Comparison of ENCODE assay signal across 8 mouse cellular contexts in the genomic region with DNA sequence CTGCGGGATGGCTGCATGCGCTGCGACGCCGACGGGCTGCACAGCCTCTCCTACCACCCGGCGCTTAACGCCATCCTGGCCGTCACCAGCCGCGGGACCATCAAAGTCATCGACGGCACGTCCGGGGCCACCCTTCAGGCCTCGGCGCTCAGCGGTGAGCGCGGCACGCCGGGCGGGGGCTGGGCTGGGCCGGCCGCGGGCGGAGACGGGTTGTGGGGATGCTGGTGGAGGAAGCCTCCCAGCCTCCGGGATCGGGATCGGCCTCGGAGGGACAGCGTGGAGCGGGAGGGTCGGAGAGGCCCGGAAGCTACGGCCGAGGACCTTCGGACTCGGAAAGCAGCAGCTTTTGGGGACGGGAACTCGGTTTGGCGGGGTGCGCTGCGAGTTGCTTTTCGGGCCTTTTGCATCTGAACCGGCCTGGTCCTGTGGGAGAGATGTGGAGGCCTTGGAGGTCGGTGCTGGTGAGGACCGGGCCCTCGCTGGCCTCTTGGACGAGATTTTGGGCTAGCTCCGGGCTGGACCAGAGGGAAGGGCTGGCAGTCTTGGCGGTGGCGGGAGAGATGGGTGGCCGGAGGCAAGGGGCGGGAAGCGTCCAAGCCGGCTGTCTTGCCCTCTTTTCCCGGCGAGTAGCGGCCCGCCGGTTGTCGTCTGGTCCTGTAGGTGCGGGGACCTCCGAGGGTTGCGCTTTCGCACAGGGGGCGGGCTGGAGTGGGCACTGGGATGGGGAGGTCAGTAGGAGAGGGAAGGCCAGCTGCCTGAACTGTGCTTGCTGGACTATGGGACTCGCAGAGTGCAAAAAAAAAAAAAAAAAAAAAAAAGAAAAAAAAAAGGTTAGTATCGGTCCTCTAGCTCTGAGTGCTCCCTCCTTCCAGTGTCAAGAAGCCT. TPM values are rescaled to one million over a fixed set of nuclear protein-coding genes. Genes with fewer than 3 reads are reported as not detected.
A peak's percentile ranks its signal among the peaks of the same experiment; 100 is the strongest.
DNase-seq lines count a peak whose midpoint lies in the region; ATAC-seq and TF ChIP-seq lines count a peak whose summit lies in the region.

No protein-coding gene starts in this region.

- H3K9ac ChIP-seq in CH12.LX (ENCODE audit: insufficient read depth, low read depth), result peak overlapping the region; percentile 90
- H3K9ac ChIP-seq in limb, embryonic 12.5 days (replicated peaks), result peak overlapping the region; percentile 96
- peak overlapping the region; percentile 98 for H3K9ac ChIP-seq in midbrain, embryonic 12.5 days (replicated peaks)

- in situ Hi-C loops in CH12.LX (cut with MboI; ENCODE audit: low pct_ligation_motif_present, low pct_unique_long_range_greater_than_20kb, low sequenced_read_pairs), result no loop called here

- no peak for DNase-seq in kidney, adult 2 months
- DNase-seq in kidney, adult 8-10 months, result no peak
- no peak for DNase-seq in CH12.LX (ENCODE audit: extremely low read depth)
- DNase-seq in embryo, embryonic 10 days (ENCODE audit: low spot score), result peak; percentile 34
- peak; percentile 67 for DNase-seq in gastrocnemius, postnatal 14 days
- DNase-seq in B cell, adult 2 months, result no peak

- whole genome bisulfite sequencing in kidney, adult 2 months, result under 1% methylated on average over 72 of the region's 72 CpGs
- WGBS in limb, embryonic 12.5 days, result under 1% methylated on average over 72 of the region's 72 CpGs
- under 1% methylated on average over 72 of the region's 72 CpGs for WGBS in midbrain, embryonic 12.5 days

- peak overlapping the region; percentile 98 for H3K4me2 ChIP-seq in CH12.LX (ENCODE audit: insufficient read depth, low read depth, poor library complexity, severe bottlenecking)
- peak overlapping the region; percentile 70 for H3K4me2 ChIP-seq in limb, embryonic 12.5 days
- H3K4me2 ChIP-seq in midbrain, embryonic 12.5 days (replicated peaks), result peak overlapping the region; percentile 88

- peak overlapping the region; percentile 96 for H3K4me3 ChIP-seq in kidney, adult 2 months (ENCODE audit: insufficient read depth, low read depth, low read length)
- H3K4me3 ChIP-seq in CH12.LX (replicated peaks in 1 of 3; ENCODE audit: low read depth in 2 of 3, low read length in 2 of 3, poor library complexity in 1 of 3), result peak overlapping the region; percentile 92 to 99 (median 95)
- H3K4me3 ChIP-seq in limb, embryonic 12.5 days (replicated peaks), result peak overlapping the region; percentile 98
- peak overlapping the region; percentile 97 for H3K4me3 ChIP-seq in midbrain, embryonic 12.5 days

- peak; percentile 54 for ATAC-seq in limb, embryonic 12.5 days (ENCODE audit: insufficient number of reproducible peaks, insufficient read depth, low FRiP score, low TSS enrichment, low read depth)
- peak; percentile 68 for ATAC-seq in midbrain, embryonic 12.5 days (ENCODE audit: low FRiP score, low read depth)

- no peak for TF ChIP-seq EP300 in CH12.LX (IDR thresholded peaks at IDR 0.05; ENCODE audit: low read length)

- no peaks in the 10 kb centered on the region for H3K27me3 ChIP-seq in kidney, adult 2 months (replicated peaks; ENCODE audit: control insufficient read depth, insufficient read depth, low read length)
- H3K27me3 ChIP-seq in CH12.LX (replicated peaks), result no peaks in the 10 kb centered on the region
- no peaks in the 10 kb centered on the region for H3K27me3 ChIP-seq in limb, embryonic 12.5 days
- no peaks in the 10 kb centered on the region for H3K27me3 ChIP-seq in midbrain, embryonic 12.5 days

- H3K79me2 ChIP-seq in CH12.LX (replicated peaks; ENCODE audit: control insufficient read depth, extremely low read depth, insufficient read depth, poor library complexity, severe bottlenecking), result peaks cover 51% of the 10 kb centered on the region

- H3K9me3 ChIP-seq in CH12.LX (replicated peaks; ENCODE audit: low read length), result no peaks in the 10 kb centered on the region
- H3K9me3 ChIP-seq in limb, embryonic 12.5 days, result no peaks in the 10 kb centered on the region
- no peaks in the 10 kb centered on the region for H3K9me3 ChIP-seq in midbrain, embryonic 12.5 days

- intact Hi-C loops in gastrocnemius, postnatal 14 days (cut with DNase I; ENCODE audit: low total_unique reads), result no loop called here

- TF ChIP-seq RAD21 in CH12.LX (IDR thresholded peaks at IDR 0.05; ENCODE audit: low read depth, low read length), result no peak

- H3K4me1 ChIP-seq in kidney, adult 2 months (ENCODE audit: control insufficient read depth, insufficient read depth, low read length), result peaks cover 8% of the 10 kb centered on the region
- peaks cover 0 to 26% of the 10 kb centered on the region in 2 experiments; a peak in 2 of 4 replicates for H3K4me1 ChIP-seq in CH12.LX (ENCODE audit: control insufficient read depth in 1 of 2, insufficient read depth in 2 of 2)
- H3K4me1 ChIP-seq in limb, embryonic 12.5 days (replicated peaks), result peaks cover 14% of the 10 kb centered on the region
- peaks cover 20% of the 10 kb centered on the region for H3K4me1 ChIP-seq in midbrain, embryonic 12.5 days

- dilution Hi-C loops in CH12.LX (cut with MboI; ENCODE audit: extremely low pct_ligation_motif_present, extremely low pct_unique_long_range_greater_than_20kb, low sequenced_read_pairs), result no loop called here

- TF ChIP-seq CTCF in kidney, adult 2 months (conservative IDR thresholded peaks at IDR 0.05; ENCODE audit: insufficient read depth, insufficient read length, low read depth, low read length), result no peak
- TF ChIP-seq CTCF in CH12.LX (conservative IDR thresholded peaks at IDR 0.05 in 1 of 2, IDR thresholded peaks at IDR 0.05 in 1 of 2; ENCODE audit: low read depth in 2 of 2, low read length in 2 of 2), result no peak

- peak overlapping the region; percentile 80 for H3K27ac ChIP-seq in kidney, adult 2 months (ENCODE audit: insufficient read depth, low read depth, low read length)
- H3K27ac ChIP-seq in CH12.LX (ENCODE audit: insufficient read depth, low read depth), result peak overlapping the region; percentile 83
- peak overlapping the region; percentile 99 for H3K27ac ChIP-seq in limb, embryonic 12.5 days
- peak overlapping the region; percentile 99 for H3K27ac ChIP-seq in midbrain, embryonic 12.5 days (replicated peaks)

- TF ChIP-seq POLR2A in kidney, adult 2 months (IDR thresholded peaks at IDR 0.05; ENCODE audit: low read depth, low read length), result no peak
- no peak for TF ChIP-seq POLR2A in CH12.LX (IDR thresholded peaks at IDR 0.05; ENCODE audit: low read depth, low read length)

- H3K36me3 ChIP-seq in kidney, adult 2 months (ENCODE audit: control insufficient read depth, insufficient read depth, low read length), result no peaks in the 10 kb centered on the region
- peaks cover 0 to 9% of the 10 kb centered on the region in 2 experiments for H3K36me3 ChIP-seq in CH12.LX (replicated peaks in 1 of 2; ENCODE audit: control insufficient read depth in 1 of 2, insufficient read depth in 1 of 2, low read length in 1 of 2)
- no peaks in the 10 kb centered on the region for H3K36me3 ChIP-seq in limb, embryonic 12.5 days
- no peaks in the 10 kb centered on the region for H3K36me3 ChIP-seq in midbrain, embryonic 12.5 days

TF ChIP-seq in CH12.LX, 34 proteins besides CTCF, POLR2A, EP300 and RAD21 (continues in another document):
- TF ChIP-seq SIN3A (IDR thresholded peaks at IDR 0.05; ENCODE audit: low read length) (peak; percentile 65), CHD1 (IDR thresholded peaks at IDR 0.05; ENCODE audit: low read depth, low read length) (0 out of 2 replicates have a peak, but pooled peaks have one; percentile 25), HCFC1 (IDR thresholded peaks at IDR 0.05; ENCODE audit: low read depth, low read length) (no peak), MXI1 (IDR thresholded peaks at IDR 0.05; ENCODE audit: low read depth, low read length) (peak; percentile 44), ZNF384 (IDR thresholded peaks at IDR 0.05; ENCODE audit: low read depth, low read length) (peak; percentile 83), CHD2 (IDR thresholded peaks at IDR 0.05; ENCODE audit: low read length) (no peak), IRF4 (IDR thresholded peaks at IDR 0.05; ENCODE audit: low read depth, low read length) (no peak), MYC (IDR thresholded peaks at IDR 0.05; ENCODE audit: low read depth, low read length) (no peak), NELFE (IDR thresholded peaks at IDR 0.05; ENCODE audit: low read depth, low read length) (no peak; the same call in 1 of the 2 replicates), GABPA (IDR thresholded peaks at IDR 0.05; ENCODE audit: insufficient replicate concordance, low read depth, low read length) (no peak), SMC3 (IDR thresholded peaks at IDR 0.05; ENCODE audit: low read depth, low read length) (no peak), MEF2A (IDR thresholded peaks at IDR 0.05; ENCODE audit: borderline replicate concordance, low read depth, low read length) (no peak), ELF1 (IDR thresholded peaks at IDR 0.05; ENCODE audit: low read depth, low read length) (no peak), ETS1 (conservative IDR thresholded peaks at IDR 0.05; ENCODE audit: low read depth, low read length) (no peak), MAFK (IDR thresholded peaks at IDR 0.05; ENCODE audit: insufficient replicate concordance, low read length) (no peak), UBTF (IDR thresholded peaks at IDR 0.05; ENCODE audit: low read depth, low read length) (0 out of 2 replicates have a peak, but pooled peaks have one; percentile 17), USF1 (IDR thresholded peaks at IDR 0.05; ENCODE audit: low read depth, low read length) (no peak), RCOR1 (conservative IDR thresholded peaks at IDR 0.05; ENCODE audit: low read depth, low read length) (no peak), BHLHE40 (IDR thresholded peaks at IDR 0.05; ENCODE audit: low read depth, low read length) (no peak), E2F4 (IDR thresholded peaks at IDR 0.05; ENCODE audit: insufficient replicate concordance, low read depth, low read length) (no peak), ZMIZ1 (IDR thresholded peaks at IDR 0.05; ENCODE audit: low read depth, low read length) (0 out of 2 replicates have a peak, but pooled peaks have one; percentile 6)

RNA-seq across cellular contexts. Expression of a gene that starts 0.8 kb away (rescaled TPM):
- 87.5 and 119 TPM in 2 replicates for polyA plus RNA-seq in kidney, adult 2 months (2012; rRNA removed)
- 57.2 and 65.6 TPM in 2 replicates for total RNA-seq in CH12.LX (2012; rRNA removed)
- total RNA-seq in CH12.LX (2014; rRNA removed), result 45.3 and 55.5 TPM in 2 replicates
- polyA plus RNA-seq in CH12.LX (2012; ENCODE audit: insufficient read length, low read depth), result 61.3 and 78.7 TPM in 2 replicates
- total RNA-seq in gastrocnemius, postnatal 14 days (2021), result 10 to 100 TPM; 53.7 to 60.7 TPM
- 92.5 and 107 TPM in 2 replicates for polyA plus RNA-seq in limb, embryonic 12.5 days (2016; fragmentation: Nextera tagmentation; extraction: Ambion mirVana)
- 108 and 112 TPM in 2 replicates for polyA plus RNA-seq in midbrain, embryonic 12.5 days (2016; fragmentation: Nextera tagmentation; extraction: Ambion mirVana)

RNA-seq across cellular contexts. Expression of a gene that starts 39.6 kb away (rescaled TPM):
- polyA plus RNA-seq in kidney, adult 2 months (2012; rRNA removed), result 30.4 and 48.2 TPM in 2 replicates
- 28.9 and 32.9 TPM in 2 replicates for total RNA-seq in CH12.LX (2012; rRNA removed)
- 77.7 and 81.3 TPM in 2 replicates for total RNA-seq in CH12.LX (2014; rRNA removed)
- 41.6 and 42.8 TPM in 2 replicates for polyA plus RNA-seq in CH12.LX (2012; ENCODE audit: insufficient read length, low read depth)
- total RNA-seq in gastrocnemius, postnatal 14 days (2021), result 10 to 100 TPM; 26.1 to 27.9 TPM
- 53.3 and 55.1 TPM in 2 replicates for polyA plus RNA-seq in limb, embryonic 12.5 days (2016; fragmentation: Nextera tagmentation; extraction: Ambion mirVana)
- polyA plus RNA-seq in midbrain, embryonic 12.5 days (2016; fragmentation: Nextera tagmentation; extraction: Ambion mirVana), result 57.0 and 57.6 TPM in 2 replicates

Comparison
In these comparisons a context has a peak if more than half of its experiments do, and no peak if none do; other contexts are left out.
1. DNase-seq: peak in embryo, embryonic 10 days (single experiment) and gastrocnemius, postnatal 14 days (single experiment); none in kidney, adult 2 months (single experiment), kidney, adult 8-10 months (0 of 2), CH12.LX (single experiment) and B cell, adult 2 months (0 of 2).
2. Peak in every context shown above with its lines, with median percentiles within 50 percentile points of each other: H3K27ac ChIP-seq, H3K4me3 ChIP-seq, H3K4me2 ChIP-seq and H3K9ac ChIP-seq.